Mouse (Mus musculus): ENCODE data around the gene Slc16a14. TPM values are rescaled to one million over a fixed set of nuclear protein-coding genes. Genes with fewer than 3 reads are reported as not detected.
"Not testable (repeated sequence)": the region's sequence is repeated elsewhere in the genome, so short reads cannot be mapped to it uniquely, and the experiment has no call there.

Gene Slc16a14
- under 1 TPM; 0.39 to 0.57 TPM for total RNA-seq (2021)

- intact Hi-C loops (cut with DNase I): no loop called here
- peak in 1 of 2 experiments; percentile 22 for DNase-seq
Observed at GRCm38 (mm10) chr1:84934503-84935333, at the start of gene Slc16a14. TSS of gene Slc16a14 (minus strand) at chr1:84935134.

- DNase-seq; intact Hi-C loops (cut with DNase I): not testable (repeated sequence)
Observed at GRCm38 (mm10) chr1:84961779-84962178, 26.8 kb upstream of the Slc16a14 start.

- intact Hi-C loops (cut with DNase I); DNase-seq: not testable (repeated sequence)
Observed at GRCm38 (mm10) chr1:84957713-84958112, 22.8 kb upstream of the Slc16a14 start.

GRCm38 (mm10) chr1:84956771-84957170 is 21.8 kb upstream of the Slc16a14 start:
- DNase-seq; intact Hi-C loops (cut with DNase I): not testable (repeated sequence)

DNA sequence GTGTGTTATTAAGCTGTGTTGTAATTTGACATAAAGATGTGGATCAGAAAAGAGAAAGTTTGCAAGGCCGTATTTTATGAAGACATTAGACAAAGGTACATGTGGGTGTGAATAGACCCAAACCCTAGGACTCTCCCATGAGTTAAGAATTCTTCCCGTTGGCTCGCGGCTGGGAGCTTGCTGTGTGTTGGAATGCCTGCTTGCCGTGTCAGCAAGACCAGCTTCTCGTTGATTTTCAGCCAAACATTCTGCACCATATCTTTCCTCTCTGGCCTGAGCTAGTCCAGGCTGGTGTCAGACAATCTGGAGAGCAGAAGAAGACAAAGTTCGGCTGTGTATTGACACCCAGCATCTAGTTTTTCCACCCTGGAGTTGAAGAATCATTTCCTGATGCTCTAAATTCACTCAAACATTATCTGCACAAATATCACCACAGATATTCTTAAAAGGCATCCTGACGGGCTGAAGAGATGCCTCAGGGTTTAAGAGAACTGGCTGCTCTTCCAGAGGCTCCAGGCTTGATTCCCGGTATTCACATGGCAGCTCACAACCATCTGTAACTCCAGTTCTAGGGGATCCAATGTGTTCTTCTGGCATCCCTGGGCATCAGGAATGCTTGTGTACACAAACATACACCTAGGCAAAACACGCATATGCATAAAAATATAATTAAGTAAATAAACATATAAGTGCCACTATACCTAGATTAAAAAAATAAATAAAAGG is 17.7 kb upstream of the Slc16a14 start:
- intact Hi-C loops (cut with DNase I): no loop called here
- no peak for DNase-seq

DNA sequence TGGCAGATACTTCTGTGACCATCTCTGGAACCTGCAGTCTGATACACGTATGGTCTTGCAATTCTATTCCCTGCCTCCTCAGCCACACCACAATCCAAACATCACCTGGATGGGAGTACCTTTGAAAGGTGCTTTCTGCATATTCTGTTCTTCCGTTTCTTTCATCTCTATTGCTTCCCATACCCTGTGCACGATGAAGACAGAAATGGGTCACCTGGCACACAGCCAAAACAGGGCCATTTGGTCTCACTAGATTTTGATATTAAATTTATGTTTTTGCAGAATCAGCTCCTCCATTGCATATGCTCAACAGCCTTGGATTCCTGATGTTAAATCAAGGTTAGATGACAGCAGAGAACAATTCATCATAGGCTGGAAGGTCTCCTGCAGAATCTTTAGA is 16.6 kb upstream of the Slc16a14 start:
- DNase-seq: no peak
- intact Hi-C loops (cut with DNase I): no loop called here

DNA sequence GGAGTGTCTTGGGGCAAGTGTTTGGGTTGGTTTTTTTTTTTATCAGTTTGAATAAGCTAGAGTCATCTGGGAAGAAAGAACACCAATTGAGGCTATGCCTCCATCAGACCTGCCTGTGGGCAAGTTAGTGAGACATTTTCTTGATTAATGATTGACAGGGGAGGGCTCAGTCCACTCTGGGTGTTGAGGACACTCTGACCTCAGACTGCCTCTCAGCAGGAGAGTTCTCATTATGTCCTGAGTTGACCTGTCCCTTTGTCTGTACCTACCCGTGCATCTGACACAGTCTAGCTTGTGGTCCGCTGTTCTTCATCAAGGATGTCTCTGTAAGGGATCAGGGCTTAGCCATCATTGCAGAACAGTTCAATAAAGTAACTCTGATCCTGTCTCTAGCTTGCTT is 12.5 kb upstream of the Slc16a14 start:
- intact Hi-C loops (cut with DNase I): no loop called here

DNA sequence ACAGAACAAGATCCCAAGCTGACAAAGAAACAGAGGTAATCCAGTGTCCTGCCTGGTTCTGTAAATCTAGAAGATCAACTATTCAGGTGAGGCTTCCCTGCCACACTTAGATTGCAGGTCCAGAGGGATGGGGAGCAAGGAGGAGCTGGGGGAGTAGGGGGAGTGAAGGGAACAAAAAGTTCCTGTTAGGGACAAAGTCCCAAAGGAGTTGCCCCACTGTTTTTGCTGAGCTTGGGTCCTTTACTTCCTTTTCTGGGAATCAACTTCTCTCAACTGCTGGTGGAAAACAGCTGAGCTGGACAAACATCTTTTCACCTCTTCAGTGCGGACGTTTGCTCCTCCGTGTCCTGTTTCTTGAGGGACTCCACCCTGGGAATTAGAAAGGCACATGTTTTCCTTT is 11.0 kb upstream of the Slc16a14 start:
- intact Hi-C loops (cut with DNase I): no loop called here
- DNase-seq: no peak

More for the DNA sequence above, 12.5 kb upstream of the Slc16a14 start:
- DNase-seq: no peak

DNA sequence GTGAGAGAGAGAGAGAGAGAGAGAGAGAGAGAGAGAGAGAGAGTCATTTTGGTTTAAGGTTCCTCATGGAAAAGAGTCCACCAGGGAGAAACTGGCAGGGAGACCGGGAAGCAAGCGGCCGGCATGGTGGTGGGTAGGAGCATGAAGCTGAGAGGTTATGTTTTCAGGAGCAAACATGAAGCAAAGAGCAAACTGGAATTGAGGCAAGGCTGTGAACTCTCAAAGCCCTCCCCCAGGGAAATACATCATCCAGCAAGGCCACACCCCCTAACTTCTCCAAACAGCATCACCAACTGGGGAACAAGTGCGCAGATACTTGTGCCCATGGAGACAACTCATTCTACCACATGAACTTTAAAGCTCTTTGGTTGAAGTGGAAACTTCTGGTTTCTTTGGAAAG is 8.6 kb upstream of the Slc16a14 start:
- DNase-seq: no peak
- intact Hi-C loops (cut with DNase I): no loop called here

DNA sequence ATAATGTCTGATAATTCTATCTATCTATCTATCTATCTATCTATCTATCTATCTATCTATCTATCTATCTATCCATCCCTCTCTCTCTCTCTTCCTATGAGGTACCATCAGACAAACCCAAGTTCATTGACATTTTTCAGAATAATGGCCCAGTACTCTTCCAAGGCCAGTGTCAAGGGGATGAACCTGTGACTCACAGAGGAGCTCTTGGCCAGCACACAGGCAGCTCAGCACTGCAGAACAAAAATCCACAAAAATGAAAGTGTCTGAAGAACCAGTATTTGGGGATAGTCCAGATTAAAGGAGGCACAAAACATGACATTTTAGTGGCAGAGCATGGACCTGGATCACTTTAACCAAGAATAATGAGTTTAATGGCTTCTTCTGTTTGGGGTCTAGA is 7.7 kb upstream of the Slc16a14 start:
- DNase-seq: no peak
- intact Hi-C loops (cut with DNase I): no loop called here

GRCm38 (mm10) chr1:84940322-84940721 is 5.4 kb upstream of the Slc16a14 start:
- no peak for DNase-seq
- intact Hi-C loops (cut with DNase I): no loop called here

GRCm38 (mm10) chr1:84939466-84939865 is 4.5 kb upstream of the Slc16a14 start:
- intact Hi-C loops (cut with DNase I): no loop called here
- DNase-seq: no peak

DNA sequence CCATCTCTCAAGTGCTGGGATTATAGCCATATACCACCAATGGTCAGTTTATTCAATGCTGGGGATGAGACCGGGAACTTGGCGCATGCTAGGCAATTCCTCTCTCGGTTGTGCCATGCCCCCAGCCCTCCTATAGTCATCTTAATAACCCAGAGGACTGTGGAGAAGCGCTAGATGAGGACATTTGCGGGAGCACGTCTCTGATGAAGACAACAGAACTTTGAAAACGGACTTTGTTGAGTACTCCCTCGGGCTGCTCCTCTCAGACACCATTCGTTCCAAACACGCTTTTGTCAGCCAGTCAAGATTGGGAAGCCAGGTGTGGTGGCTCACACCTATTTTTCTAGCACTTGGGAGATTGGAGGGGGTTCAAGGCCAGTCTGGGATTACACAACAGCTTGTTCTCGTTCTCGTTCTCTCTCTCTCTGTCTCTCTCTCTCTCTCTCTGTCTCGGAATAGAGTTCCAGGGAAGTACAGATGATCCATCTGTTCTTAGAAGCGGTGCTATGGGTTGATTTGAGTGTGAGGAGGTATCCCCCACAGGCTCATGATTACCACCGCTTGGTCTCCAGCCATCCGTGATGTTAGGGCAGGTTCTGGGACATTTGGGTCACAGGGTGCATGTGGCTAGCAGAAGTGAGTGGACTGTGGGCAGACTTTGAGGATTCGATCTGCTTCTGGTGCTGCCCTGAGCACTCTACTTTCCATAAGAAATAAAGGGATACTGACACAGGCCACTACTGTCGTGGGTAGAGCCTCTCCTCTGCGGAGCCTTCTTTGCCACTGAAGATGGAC is 2.0 kb upstream of the Slc16a14 start:
- intact Hi-C loops (cut with DNase I): no loop called here
- DNase-seq: no peak

GRCm38 (mm10) chr1:84935668-84936067 is 734 bp upstream of the Slc16a14 start:
- DNase-seq: peak; percentile 27 to 40
- intact Hi-C loops (cut with DNase I): no loop called here

- intact Hi-C loops (cut with DNase I): no loop called here
Observed at GRCm38 (mm10) chr1:84934151-84934502, 807 bp downstream of the Slc16a14 start.

GRCm38 (mm10) chr1:84933472-84934150 is 1.3 kb downstream of the Slc16a14 start:
- intact Hi-C loops (cut with DNase I): no loop called here
- DNase-seq: peak; percentile 72 to 80

More at GRCm38 (mm10) chr1:84934151-84934502, 807 bp downstream of the Slc16a14 start:
- DNase-seq: no peak

- intact Hi-C loops (cut with DNase I): no loop called here
- no peak for DNase-seq
Observed at GRCm38 (mm10) chr1:84925599-84925998, 9.3 kb downstream of the Slc16a14 start.

- intact Hi-C loops (cut with DNase I): no loop called here
- DNase-seq: no peak
Observed at GRCm38 (mm10) chr1:84924134-84924533, 10.8 kb downstream of the Slc16a14 start.

DNA sequence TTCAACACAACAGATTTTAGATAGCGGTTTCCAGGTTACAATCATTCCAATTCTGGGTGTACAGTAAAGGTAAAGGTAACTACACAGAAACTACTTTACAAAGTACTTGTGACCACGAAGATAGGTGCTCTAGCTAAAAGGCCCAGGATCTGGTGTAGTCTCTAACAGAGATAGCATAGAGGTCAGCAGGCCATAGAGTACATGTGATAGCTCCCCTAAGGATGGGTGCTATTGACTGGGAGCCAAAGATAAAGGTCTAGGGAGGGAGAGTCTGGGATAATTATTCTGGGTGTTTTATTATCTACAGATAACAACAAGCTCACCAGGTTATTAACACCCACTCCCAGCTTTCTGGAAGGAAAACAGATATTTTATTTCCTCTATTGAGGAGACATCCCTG is 11.5 kb downstream of the Slc16a14 start:
- DNase-seq: no peak

GRCm38 (mm10) chr1:84918865-84919264 is 16.1 kb downstream of the Slc16a14 start:
- no peak for DNase-seq
- intact Hi-C loops (cut with DNase I): no loop called here

More for the DNA sequence above, 11.5 kb downstream of the Slc16a14 start:
- intact Hi-C loops (cut with DNase I): no loop called here

Data from heart, postnatal 36 days (tissue).